Mouse (Mus musculus) right cerebral cortex, postnatal 14 days (tissue): ENCODE results near the gene D2hgdh.
A peak's percentile ranks its signal among the peaks of the same experiment; 100 is the strongest.

ENCODE experiments used
- DNase-seq: peaks from one replicate; pipeline ENCODE4 v3.0.0; 2022

Gene D2hgdh

GRCm38 (mm10) chr1:93824609-93825008, at the start of gene D2hgdh:
D2hgdh (plus strand) TSS chr1:93824909.
- DNase-seq: no peak

GRCm38 (mm10) chr1:93776686-93777085, 48.0 kb upstream of the D2hgdh start:
- DNase-seq: no peak

DNA sequence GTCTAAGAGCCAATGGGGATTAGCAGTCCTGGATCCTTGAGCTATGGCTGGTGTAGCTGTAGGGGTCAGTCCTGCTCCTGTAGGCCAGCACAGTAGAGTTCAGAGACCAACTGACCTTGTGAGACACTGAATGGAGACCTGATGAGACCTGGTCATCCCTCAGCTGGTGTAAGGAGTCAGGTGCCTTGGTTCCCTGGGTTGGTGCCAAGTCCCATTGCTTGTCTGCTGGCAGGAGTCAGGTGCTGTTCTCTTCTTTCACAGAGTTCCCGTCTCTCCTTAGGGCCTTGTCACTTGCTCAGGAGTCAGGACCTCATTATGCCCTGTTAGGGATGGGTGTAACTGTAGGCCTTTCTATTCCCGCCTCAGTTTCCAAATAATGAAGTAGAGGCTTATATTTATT, 37.8 kb upstream of the D2hgdh start:
- DNase-seq: no peak

DNA sequence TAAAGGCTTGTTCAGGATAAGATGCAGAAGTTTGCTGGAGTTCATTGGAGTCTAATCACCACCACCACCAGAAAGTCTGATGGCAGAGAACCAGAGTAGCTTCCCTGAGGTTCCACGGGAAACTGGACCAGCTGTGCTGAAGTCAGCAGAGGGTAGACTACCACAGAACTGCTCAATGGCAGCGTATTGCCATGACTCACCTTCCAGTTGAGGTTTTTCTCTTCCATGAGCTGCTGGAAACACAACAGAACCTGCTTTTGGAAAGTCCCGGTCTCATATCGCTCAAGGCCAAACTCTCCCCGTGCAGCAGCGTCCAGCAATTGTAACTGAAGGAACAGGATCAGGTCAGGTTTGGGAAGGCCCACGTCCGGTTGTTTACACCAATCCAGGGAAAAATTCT, 30.2 kb upstream of the D2hgdh start:
- DNase-seq: no peak

- no peak for DNase-seq
Measured at GRCm38 (mm10) chr1:93795886-93796285, 28.8 kb upstream of the D2hgdh start.

DNA sequence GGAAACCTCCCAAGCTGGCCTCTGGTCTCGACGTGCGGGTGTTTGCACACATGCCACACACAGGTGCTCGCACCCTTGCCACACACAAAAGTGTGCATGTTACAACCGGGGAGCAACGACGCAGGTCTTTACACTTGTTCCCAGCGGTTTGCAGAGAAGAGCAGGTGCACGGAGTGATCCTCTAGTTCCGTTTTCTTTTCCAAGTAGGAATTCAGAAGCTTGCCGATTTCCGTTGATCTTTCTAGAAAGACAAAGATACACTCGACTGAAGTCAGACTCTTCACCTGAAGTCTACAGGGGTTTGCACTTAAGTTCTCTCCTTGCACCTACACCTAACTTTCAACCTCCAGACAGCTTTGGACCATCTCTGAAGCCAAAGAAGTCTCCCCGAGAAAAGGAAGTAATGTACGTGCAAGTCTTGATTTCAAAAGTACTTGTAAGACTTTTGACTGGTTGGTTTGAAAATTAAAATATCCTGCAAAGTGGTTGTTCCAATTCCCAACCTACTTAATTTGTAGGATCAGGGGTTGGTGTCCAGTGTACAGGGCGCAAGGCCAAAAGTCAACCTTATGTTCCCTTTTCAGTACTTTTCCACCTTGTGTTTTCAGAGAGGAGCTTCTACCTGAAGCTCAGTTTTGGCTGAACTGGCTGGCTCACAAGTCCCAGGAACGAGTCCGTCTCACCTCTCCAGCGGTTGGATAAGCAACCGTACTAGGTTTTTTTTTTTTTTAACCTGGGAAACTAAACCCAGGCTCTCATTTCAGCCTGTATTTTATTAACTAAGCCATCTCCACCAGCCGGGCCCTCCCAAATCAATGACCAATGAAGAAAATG, 23.8 kb upstream of the D2hgdh start:
- no peak for DNase-seq

DNA sequence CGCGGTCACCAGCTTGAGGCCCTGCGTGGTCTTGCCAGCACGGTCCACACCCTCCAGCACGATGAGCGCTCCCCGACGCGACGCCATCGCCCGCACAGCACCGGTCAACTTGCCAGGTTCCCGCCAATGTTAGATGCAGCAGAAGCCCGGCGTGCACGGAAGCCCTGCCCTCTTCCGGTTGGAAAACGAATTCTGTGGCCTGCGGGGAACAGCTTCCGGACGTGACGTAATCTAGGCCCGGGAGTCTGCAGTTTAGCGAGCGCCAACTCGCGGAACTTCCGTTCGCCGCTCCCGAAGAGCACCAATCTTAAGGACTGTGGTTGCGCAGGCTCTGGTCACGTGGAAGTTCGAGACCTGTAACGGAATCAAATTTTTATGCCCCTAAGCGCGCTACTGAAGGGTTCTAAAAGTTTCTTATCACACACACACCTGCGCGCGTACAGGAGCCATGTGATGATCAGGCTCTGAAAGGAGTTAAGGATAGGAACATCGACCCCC, 22.9 kb upstream of the D2hgdh start, which contains the start of gene Dtymk:
Dtymk (minus strand) TSS at position 194 of the 498 bp plus-strand sequence.
- DNase-seq: peak; percentile 88

DNA sequence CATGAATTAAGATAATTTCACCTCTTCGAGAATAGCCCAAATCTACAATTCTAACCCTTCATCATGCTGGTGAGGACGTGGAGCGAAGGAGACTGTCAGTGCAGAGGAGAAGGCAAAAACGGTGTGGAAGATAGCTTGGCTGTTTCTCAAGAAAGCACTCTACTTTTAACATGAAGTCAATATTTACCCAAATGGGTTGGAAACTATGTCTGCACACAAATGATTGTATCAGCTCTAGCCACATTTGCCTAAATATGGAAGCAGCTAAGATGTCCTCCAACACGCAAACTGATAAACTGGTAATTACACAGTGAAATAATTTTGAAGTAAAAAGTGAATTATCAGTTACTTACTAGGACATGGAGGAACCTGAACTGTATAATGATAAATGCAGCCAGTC, 21.9 kb upstream of the D2hgdh start:
- DNase-seq: no peak

DNA sequence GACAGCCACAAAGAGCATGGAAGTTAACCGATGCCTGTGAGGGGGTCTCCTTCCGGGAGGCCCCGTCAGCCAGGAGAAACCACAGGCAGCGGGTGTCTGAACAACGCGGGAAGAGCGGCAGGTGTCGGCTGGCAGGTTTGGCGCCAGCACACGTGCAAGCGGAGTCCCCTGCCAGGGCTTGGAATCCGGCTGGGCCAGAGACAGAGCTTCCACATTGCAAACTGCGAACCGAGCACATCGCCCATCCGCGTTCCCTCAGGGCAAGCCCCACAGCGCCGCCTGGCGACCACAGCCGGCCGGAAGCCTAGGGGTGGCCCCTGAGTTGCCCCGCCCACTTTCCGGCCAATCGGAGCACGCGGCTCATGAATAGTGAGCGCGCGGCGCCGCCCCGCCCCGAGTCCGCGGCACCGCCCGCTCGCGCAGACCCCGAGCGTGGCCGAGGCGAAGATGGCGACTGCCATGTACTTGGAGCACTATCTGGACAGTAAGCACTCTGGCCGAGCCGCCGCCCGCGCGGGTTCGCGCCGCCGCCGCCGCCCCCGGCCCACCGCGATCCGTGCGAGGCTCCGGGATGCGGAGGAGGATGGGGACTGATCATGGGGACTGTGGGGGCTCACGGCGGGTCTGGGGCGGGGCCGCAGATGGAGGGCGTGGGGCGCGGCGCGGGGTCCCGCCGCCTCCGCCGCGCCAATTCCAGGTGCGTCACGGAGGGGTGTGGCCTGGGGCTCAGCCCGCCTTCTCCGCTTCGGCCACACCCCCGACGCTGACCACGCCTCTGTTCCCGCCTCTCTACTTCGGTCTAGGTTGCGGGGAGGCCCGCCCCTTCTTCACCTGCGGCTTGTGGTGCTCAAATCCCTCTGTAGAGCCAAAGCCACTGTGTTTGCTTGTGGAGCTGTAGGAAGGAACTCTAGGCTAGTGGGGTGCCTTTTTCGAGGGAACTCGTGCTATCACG, 20.9 kb upstream of the D2hgdh start, which contains the start of gene Ing5:
Ing5 (plus strand) TSS at position 410 of the 952 bp plus-strand sequence.
- DNase-seq: peak; percentile 100

DNA sequence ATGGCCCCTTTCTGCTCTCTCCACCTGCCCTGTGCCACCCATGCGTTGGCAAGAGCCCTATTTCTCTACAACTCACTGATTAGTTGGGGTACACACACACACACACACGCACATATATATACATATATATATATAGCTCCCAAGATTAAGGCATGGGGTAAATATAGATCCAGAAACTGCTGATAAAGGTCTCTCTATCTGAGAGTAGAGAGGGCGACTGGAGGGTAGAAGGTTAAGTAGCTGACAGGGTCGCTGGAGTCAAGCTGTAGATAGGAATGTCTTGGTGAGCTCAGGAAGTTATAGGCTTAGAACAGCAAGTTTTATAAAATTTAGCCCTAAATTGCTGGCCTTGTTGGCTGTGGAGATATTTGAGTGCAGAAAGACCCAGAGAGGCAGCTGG, 19.9 kb upstream of the D2hgdh start:
- no peak for DNase-seq

GRCm38 (mm10) chr1:93805221-93805951, 19.3 kb upstream of the D2hgdh start:
- no peak for DNase-seq

- DNase-seq: no peak
Measured at GRCm38 (mm10) chr1:93808871-93809270, 15.8 kb upstream of the D2hgdh start.

DNA sequence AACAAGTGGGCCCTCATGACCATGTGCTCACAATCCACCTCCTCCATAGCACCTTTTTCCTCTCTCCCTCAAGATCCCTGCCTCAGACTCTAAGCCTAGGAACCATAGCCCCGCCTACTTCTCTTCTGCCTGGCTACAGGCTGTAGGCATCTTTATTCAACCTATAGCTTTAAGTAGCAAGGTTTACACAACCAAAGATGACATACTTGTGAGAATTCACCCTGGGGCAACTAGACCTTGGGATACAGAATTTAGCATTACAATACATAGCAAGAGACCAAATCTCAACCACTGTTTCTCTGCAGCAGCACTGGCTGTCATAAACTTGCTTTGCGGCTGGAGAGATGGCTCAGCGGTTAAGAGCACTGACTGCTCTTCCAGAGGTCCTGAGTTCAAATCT, 14.7 kb upstream of the D2hgdh start:
- no peak for DNase-seq

DNA sequence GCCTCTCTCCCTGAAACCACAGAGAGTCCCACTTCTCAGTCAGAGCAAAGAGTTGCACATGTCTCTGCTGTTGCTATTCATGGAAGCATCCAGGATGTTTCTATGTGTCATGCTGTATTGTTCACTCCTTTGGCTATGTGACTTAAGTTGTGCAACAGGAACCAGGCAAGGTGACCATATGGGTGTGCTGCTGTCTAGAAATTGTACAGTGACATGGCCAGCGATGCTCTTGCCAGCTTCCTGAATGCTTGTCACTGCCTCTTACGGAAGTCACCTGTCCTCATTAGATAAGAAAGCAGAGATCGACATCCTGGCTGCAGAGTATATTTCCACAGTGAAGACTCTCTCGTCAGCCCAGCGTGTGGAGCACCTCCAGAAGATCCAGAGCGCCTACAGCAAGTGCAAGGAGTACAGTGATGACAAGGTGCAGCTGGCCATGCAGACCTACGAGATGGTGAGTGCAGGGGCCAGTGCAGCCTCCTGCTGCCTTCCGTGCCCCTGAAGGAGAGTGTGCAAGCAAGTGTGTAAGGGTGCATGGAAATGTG, 13.1 kb upstream of the D2hgdh start:
- DNase-seq: no peak

DNA sequence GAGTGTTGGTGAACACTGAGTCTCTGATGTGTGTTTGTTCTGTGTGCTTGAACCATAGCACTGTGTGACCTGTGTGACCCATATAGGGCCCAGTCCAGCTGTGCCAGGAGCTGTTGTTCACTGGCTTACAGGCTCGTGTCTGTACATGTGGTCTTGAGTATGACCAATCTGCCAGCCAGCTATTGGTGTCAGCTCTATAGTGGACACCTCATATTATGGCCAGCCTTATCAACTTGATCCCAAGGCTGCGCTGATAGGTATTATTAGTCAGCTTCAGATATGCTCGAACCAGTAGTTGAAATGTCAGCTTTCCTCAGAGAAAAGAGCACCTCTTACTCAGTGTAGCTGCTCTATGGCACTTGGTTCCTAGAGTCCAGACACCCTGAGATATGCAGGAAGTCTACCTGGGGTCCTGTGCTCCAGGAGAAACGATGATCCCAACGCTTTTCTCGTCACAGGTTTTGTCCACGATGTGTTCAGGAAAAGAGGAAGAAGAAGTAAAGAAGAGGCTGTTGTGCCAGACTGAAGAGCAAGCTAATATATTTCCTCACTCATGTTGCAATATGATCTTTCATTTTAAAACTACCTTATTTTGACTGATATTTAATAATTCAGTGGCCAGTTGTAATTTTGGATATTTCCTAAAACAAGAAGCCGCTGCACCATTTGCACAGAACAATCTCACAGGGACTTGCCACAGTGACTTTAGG, 6.7 kb upstream of the D2hgdh start:
- DNase-seq: no peak

- no peak for DNase-seq
Measured at GRCm38 (mm10) chr1:93818722-93819121, 6.0 kb upstream of the D2hgdh start.

- DNase-seq: no peak
Measured at GRCm38 (mm10) chr1:93823796-93824495, 763 bp upstream of the D2hgdh start.

GRCm38 (mm10) chr1:93825105-93825674, 481 bp downstream of the D2hgdh start:
- peak; percentile 91 for DNase-seq

DNA sequence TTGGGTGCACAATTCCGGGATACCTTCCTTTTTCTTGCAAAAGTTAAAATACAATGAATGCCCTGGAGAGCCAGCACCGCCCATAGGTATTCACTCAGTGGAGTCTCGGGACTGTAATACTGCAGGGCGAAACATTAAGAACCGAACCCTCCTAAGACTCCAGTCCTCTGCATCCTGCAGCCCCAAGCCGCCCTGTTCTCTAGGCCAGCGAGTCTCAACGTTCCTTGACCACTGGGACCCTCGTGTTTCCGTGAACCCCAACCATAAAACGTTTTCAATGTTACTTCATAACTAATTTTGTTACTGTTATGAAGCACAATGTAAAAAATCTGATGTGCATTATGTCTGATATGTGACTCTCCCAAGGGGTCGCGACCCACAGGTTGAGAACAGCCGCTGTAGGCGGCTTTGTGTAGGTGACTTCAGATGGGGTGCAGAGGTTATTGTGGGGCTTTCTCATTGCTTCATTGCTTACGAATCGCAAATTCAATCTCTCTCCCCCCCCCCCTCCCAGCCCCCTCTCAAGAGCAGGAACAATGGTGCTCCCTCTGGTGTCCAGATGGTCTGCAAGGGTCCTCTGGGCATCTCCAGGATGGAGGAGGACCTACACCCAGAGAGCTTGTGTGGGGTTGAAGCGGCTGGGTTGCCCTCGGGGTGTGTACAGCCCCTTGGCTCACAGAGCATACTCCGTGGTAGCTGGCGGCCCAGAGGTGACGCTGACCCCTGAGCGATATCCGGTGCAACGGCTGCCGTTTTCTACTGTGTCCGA, 1.2 kb downstream of the D2hgdh start:
- DNase-seq: no peak

DNA sequence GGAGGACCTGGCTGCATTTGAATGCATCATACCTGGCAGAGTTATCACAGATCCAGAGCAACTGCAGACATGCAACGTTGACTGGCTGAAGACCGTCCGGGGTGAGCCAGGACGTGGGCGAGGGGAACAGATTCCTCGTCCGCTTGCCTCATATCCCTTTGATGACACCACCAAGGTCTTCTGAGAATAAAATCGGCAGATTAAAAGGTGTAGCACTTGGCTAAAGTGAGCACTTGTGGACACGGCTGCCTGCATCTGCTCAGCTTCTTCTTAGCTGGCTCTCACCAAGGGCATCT, 1.8 kb downstream of the D2hgdh start:
- no peak for DNase-seq
